8 mouse cellular contexts compared by ENCODE assay signal in genomic region chr12:76837101-76837843, GRCm38 (mm10). TPM values are rescaled to one million over a fixed set of nuclear protein-coding genes. Genes with fewer than 3 reads are reported as not detected.
A peak's percentile ranks its signal among the peaks of the same experiment; 100 is the strongest.
DNase-seq lines count a peak whose midpoint lies in the region; ATAC-seq and TF ChIP-seq lines count a peak whose summit lies in the region.

No protein-coding gene starts in this region.

- intact Hi-C loops in left cerebral cortex, adult 2 months (cut with DNase I), result loop anchor here (1.0 kb wide), 2 partner anchors 42 to 125 kb away; partner anchors contain the start of gene Max

- no peaks in the 10 kb centered on the region for H3K9me3 ChIP-seq in hindbrain, postnatal 0 days (ENCODE audit: low read length)

- H3K4me2 ChIP-seq in hindbrain, postnatal 0 days (ENCODE audit: low read depth, low read length), result peak overlapping the region; percentile 61

- H3K36me3 ChIP-seq in hindbrain, postnatal 0 days (ENCODE audit: insufficient read depth, low read length), result no peaks in the 10 kb centered on the region

- peak; percentile 88 for DNase-seq in WW6 (ENCODE audit: low read depth, low spot score)
- DNase-seq in cerebellum, postnatal 4 days (ENCODE audit: low spot score in 2 of 2), result peak; percentile 89 to 97
- peak; percentile 97 for DNase-seq in gastrocnemius, adult 18-20 months (ENCODE audit: low spot score)
- peak; percentile 97 for DNase-seq in hindbrain, postnatal 0 days (ENCODE audit: low spot score)
- DNase-seq in left cerebral cortex, adult 2 months (ENCODE audit: extremely low spot score in 1 of 2, low spot score in 2 of 2), result peak; percentile 98
- peak; percentile 98 to 99 for DNase-seq in right cerebral cortex, adult 2 months (ENCODE audit: low spot score in 2 of 2)
- peak; percentile 98 for DNase-seq in urinary bladder, postnatal 14 days (ENCODE audit: low spot score)

- peak overlapping the region; percentile 54 for H3K9ac ChIP-seq in hindbrain, postnatal 0 days (replicated peaks; ENCODE audit: low read length)

- H3K4me3 ChIP-seq in hindbrain, postnatal 0 days (ENCODE audit: low read length), result peak overlapping the region; percentile 67
- H3K4me3 ChIP-seq in left cerebral cortex, adult 2 months, result peak overlapping the region; percentile 66

- TF ChIP-seq CTCF in hindbrain, postnatal 0 days (IDR thresholded peaks at IDR 0.05; ENCODE audit: low read depth), result peak; percentile 86
- peak; percentile 87 for TF ChIP-seq CTCF in left cerebral cortex, adult 2 months (IDR thresholded peaks at IDR 0.05)

- peak; percentile 98 for ATAC-seq in hindbrain, postnatal 0 days
- ATAC-seq in megakaryocyte, adult 5-6 weeks (ENCODE audit: poor library complexity, severe bottlenecking), result peak; percentile 96

- under 1% methylated on average over 43 of the region's 43 CpGs for WGBS in hindbrain, postnatal 0 days

- H3K27me3 ChIP-seq in hindbrain, postnatal 0 days (ENCODE audit: insufficient read depth, low read length), result no peaks in the 10 kb centered on the region

- H3K4me1 ChIP-seq in hindbrain, postnatal 0 days (ENCODE audit: insufficient read depth, low read length), result 0 out of 2 replicates have a peak, but pooled peaks cover 3% of the 10 kb centered on the region

- H3K27ac ChIP-seq in hindbrain, postnatal 0 days, result peak overlapping the region; percentile 76
- peak overlapping the region; percentile 85 for H3K27ac ChIP-seq in left cerebral cortex, adult 2 months

RNA-seq across cellular contexts. Expression of gene Rab15, which starts 14.6 kb away (rescaled TPM):
- 1 to 10 TPM; 1.7 to 3.1 TPM for total RNA-seq in gastrocnemius, adult 18-20 months (2021)
- total RNA-seq in hindbrain, postnatal 0 days (2014; rRNA removed), result 86.8 and 110 TPM in 2 replicates
- polyA plus RNA-seq in hindbrain, postnatal 0 days (2015; fragmentation: Nextera tagmentation; extraction: Ambion mirVana), result 53.9 and 56.5 TPM in 2 replicates
- total RNA-seq in left cerebral cortex, adult 2 months (2021), result 100 to 1,000 TPM; 271 to 278 TPM
- not detected in 2 replicates for total RNA-seq in megakaryocyte, adult 5-6 weeks (2015)
- total RNA-seq in megakaryocyte, adult 5-6 weeks (2017), result not detected in 2 replicates

RNA-seq across cellular contexts. Expression of gene Gpx2, which starts 41.9 kb away (rescaled TPM):
- total RNA-seq in gastrocnemius, adult 18-20 months (2021), result not detected
- total RNA-seq in hindbrain, postnatal 0 days (2014; rRNA removed), result not detected in 2 replicates
- polyA plus RNA-seq in hindbrain, postnatal 0 days (2015; fragmentation: Nextera tagmentation; extraction: Ambion mirVana), result 0.16 and 0.30 TPM in 2 replicates
- under 1 TPM; 0.34 to 0.47 TPM for total RNA-seq in left cerebral cortex, adult 2 months (2021)
- not detected in 2 replicates for total RNA-seq in megakaryocyte, adult 5-6 weeks (2015)
- not detected in 2 replicates for total RNA-seq in megakaryocyte, adult 5-6 weeks (2017)

Comparison
In these comparisons a context has a peak if more than half of its experiments do, and no peak if none do; other contexts are left out.
1. Peak in every context shown above with its lines: DNase-seq, ATAC-seq, H3K4me3 ChIP-seq and H3K27ac ChIP-seq.
2. RNA of gene Rab15, which starts 14.6 kb away (total RNA-seq): 271 to 278 TPM in left cerebral cortex, adult 2 months and 86.8 to 110 TPM in hindbrain, postnatal 0 days; 1.7 to 3.1 TPM in gastrocnemius, adult 18-20 months and not detected in megakaryocyte, adult 5-6 weeks; every median in the first group is over 10 times any median in the second.